Mouse (Mus musculus) MEL (cell line): ENCODE results near the gene Enc1. TPM values are rescaled to one million over a fixed set of nuclear protein-coding genes. Genes with fewer than 3 reads are reported as not detected.

Experiments used
- DNase-seq: peaks from one replicate; pipeline ENCODE4 v3.0.0; 2011; ENCODE audit warnings: low read depth, low spot score
- H3K27ac ChIP-seq: 2 replicates; pipeline ENCODE4 v1.5.1; 2012; ENCODE audit warnings: low read depth, mild to moderate bottlenecking, control low read depth, low read length, moderate library complexity; ENCODE audit not compliant: control insufficient read depth
- H3K27me3 ChIP-seq, 2 experiments: fragments of 150-350 bp in 1 of 2; sonication (generic) in 1 of 2; 2 replicates each; pipeline ENCODE4 v1.6.1; 2012; ENCODE audit warnings: low read length in 2 of 2, mild to moderate bottlenecking in 2 of 2, improper control_type of control experiment in 1 of 2, moderate library complexity in 1 of 2; ENCODE audit not compliant: insufficient read depth in 2 of 2, control insufficient read depth in 1 of 2
- H3K36me3 ChIP-seq, 2 experiments: 2 replicates each; pipeline ENCODE4 v1.6.1; 2012 to 2014; ENCODE audit warnings: low read length in 2 of 2, improper control_type of control experiment in 1 of 2, inconsistent platforms in 1 of 2, mild to moderate bottlenecking in 1 of 2; ENCODE audit not compliant: insufficient read depth in 2 of 2, control insufficient read depth in 1 of 2
- H3K4me1 ChIP-seq, 2 experiments: fragments of 150-350 bp in 1 of 2; sonication (generic) in 1 of 2; 2 replicates each; pipeline ENCODE4 v1.6.1; 2012; ENCODE audit warnings: low read length in 2 of 2, improper control_type of control experiment in 1 of 2, mild to moderate bottlenecking in 1 of 2; ENCODE audit not compliant: insufficient read depth in 2 of 2, control insufficient read depth in 1 of 2
- H3K4me3 ChIP-seq, 2 experiments: fragments of 150-350 bp in 1 of 2; sonication (generic) in 1 of 2; 2 replicates each; pipeline ENCODE4 v1.5.1; 2012; ENCODE audit warnings: low read depth in 2 of 2, low read length in 2 of 2, mild to moderate bottlenecking in 2 of 2, moderate library complexity in 2 of 2, control low read depth in 1 of 2, improper control_type of control experiment in 1 of 2; ENCODE audit not compliant: control insufficient read depth in 1 of 2, insufficient read depth in 1 of 2
- H3K79me2 ChIP-seq: 2 replicates; pipeline ENCODE4 v1.6.1; 2012; ENCODE audit warnings: mild to moderate bottlenecking, low read length, moderate library complexity; ENCODE audit not compliant: control insufficient read depth, poor library complexity, insufficient read depth
- H3K9ac ChIP-seq: 2 replicates; pipeline ENCODE4 v1.6.1; 2012; ENCODE audit warnings: low read depth, mild to moderate bottlenecking, control low read depth, low read length, moderate library complexity; ENCODE audit not compliant: control insufficient read depth, poor library complexity, severe bottlenecking
- H3K9me3 ChIP-seq: fragments of 150-350 bp; sonication (generic); replicated peaks from 2 replicates; pipeline ENCODE4 v1.6.1; 2012; ENCODE audit warnings: mild to moderate bottlenecking, low read length, improper control_type of control experiment, moderate library complexity; ENCODE audit not compliant: insufficient read depth
- CHD2 ChIP-seq: IDR thresholded peaks from 2 replicates; pipeline ENCODE4 v1.6.1; 2011; ENCODE audit warnings: low read length, improper control_type of control experiment
- CTCF ChIP-seq, 3 experiments: IDR thresholded peaks in 2 of 3; conservative IDR thresholded peaks in 1 of 3; 2 replicates each; pipeline ENCODE4 v1.5.1; 2011 to 2012; ENCODE audit warnings: low read length in 3 of 3, low read depth in 2 of 3, mild to moderate bottlenecking in 2 of 3, improper control_type of control experiment in 1 of 3, inconsistent platforms in 1 of 3, mixed read lengths in 1 of 3, moderate library complexity in 1 of 3; ENCODE audit not compliant: control insufficient read depth in 1 of 3, insufficient read depth in 1 of 3, poor library complexity in 1 of 3, severe bottlenecking in 1 of 3
- E2F4 ChIP-seq: IDR thresholded peaks from 2 replicates; pipeline ENCODE4 v1.6.1; 2011; ENCODE audit warnings: low read depth, low read length, improper control_type of control experiment, borderline replicate concordance
- EP300 ChIP-seq, 2 experiments: IDR thresholded peaks; 2 replicates each; pipeline ENCODE4 v1.6.1; 2011; ENCODE audit warnings: improper control_type of control experiment in 2 of 2, low read length in 2 of 2, low read depth in 1 of 2, mild to moderate bottlenecking in 1 of 2
- GABPA ChIP-seq: IDR thresholded peaks from 2 replicates; pipeline ENCODE4 v1.6.1; 2012; ENCODE audit warnings: low read depth, mild to moderate bottlenecking, inconsistent platforms, low read length, improper control_type of control experiment, moderate library complexity
- JUND ChIP-seq: IDR thresholded peaks from 2 replicates; pipeline ENCODE4 v1.6.1; 2011; ENCODE audit warnings: low read depth, mild to moderate bottlenecking, improper control_type of control experiment, low read length
- KAT2A ChIP-seq: conservative IDR thresholded peaks from 2 replicates; pipeline ENCODE4 v1.6.1; 2012; ENCODE audit warnings: low read depth, low read length, improper control_type of control experiment, inconsistent platforms
- MAFK ChIP-seq: IDR thresholded peaks from 2 replicates; pipeline ENCODE4 v1.6.1; 2011; ENCODE audit warnings: low read depth, mild to moderate bottlenecking, low read length, improper control_type of control experiment, borderline replicate concordance
- MAZ ChIP-seq: IDR thresholded peaks from 2 replicates; pipeline ENCODE4 v1.6.1; 2012; ENCODE audit warnings: low read depth, mild to moderate bottlenecking, inconsistent platforms, low read length, improper control_type of control experiment
- MXI1 ChIP-seq: IDR thresholded peaks from 2 replicates; pipeline ENCODE4 v1.6.1; 2011; ENCODE audit warnings: mild to moderate bottlenecking, low read depth, low read length, improper control_type of control experiment
- MYB ChIP-seq: IDR thresholded peaks from 2 replicates; pipeline ENCODE4 v1.6.1; 2011; ENCODE audit warnings: mild to moderate bottlenecking, low read depth, low read length, improper control_type of control experiment
- MYC ChIP-seq: IDR thresholded peaks from 2 replicates; pipeline ENCODE4 v1.6.1; 2011; ENCODE audit warnings: low read depth, mild to moderate bottlenecking, low read length, improper control_type of control experiment, moderate library complexity
- SMC3 ChIP-seq: IDR thresholded peaks from 2 replicates; pipeline ENCODE4 v1.6.1; 2011; ENCODE audit warnings: low read depth, low read length, improper control_type of control experiment
- TCF12 ChIP-seq: IDR thresholded peaks from 2 replicates; pipeline ENCODE4 v1.6.1; 2014; ENCODE audit warnings: low read depth, mild to moderate bottlenecking, inconsistent platforms, low read length, improper control_type of control experiment, moderate library complexity
- UBTF ChIP-seq: IDR thresholded peaks from 2 replicates; pipeline ENCODE4 v1.6.1; 2012; ENCODE audit warnings: low read depth, mild to moderate bottlenecking, inconsistent platforms, low read length, improper control_type of control experiment, moderate library complexity, borderline replicate concordance; ENCODE audit not compliant: insufficient read depth
- ZMIZ1 ChIP-seq: IDR thresholded peaks from 2 replicates; pipeline ENCODE4 v1.6.1; 2012; ENCODE audit warnings: low read depth, mild to moderate bottlenecking, inconsistent platforms, low read length, improper control_type of control experiment, moderate library complexity
- polyA plus RNA-seq, 2 experiments: library from polyadenylated mRNA; stranded (reverse) in 1 of 2; unstranded in 1 of 2; fragments of >175 nt in 1 of 2; fragments of >200 nt in 1 of 2; gene quantifications; 2 replicates each; pipeline versions ENCODE4 v1.2.1 to v1.2.4; 2012; ENCODE audit warnings: low replicate concordance in 2 of 2, low read depth in 1 of 2; ENCODE audit not compliant: insufficient read length in 2 of 2, insufficient read depth in 1 of 2, missing spikeins in 1 of 2
- total RNA-seq: library from RNA; depleted of rRNA; stranded (reverse); fragments of 300-350 nt; gene quantifications from 2 replicates; pipeline ENCODE4 v1.2.3, GENCODE M21; 2012

Enc1 gene
- total and polyA plus RNA-seq, 3 experiments = not detected

- DNase-seq = no peak
Measured at GRCm38 (mm10) chr13:97201076-97201475, 39.8 kb upstream of the Enc1 start.

GRCm38 (mm10) chr13:97201896-97202295 lies 39.0 kb upstream of the Enc1 start:
- H3K9ac ChIP-seq = no peak overlapping the region
- no peak for TF ChIP-seq KAT2A
- TF ChIP-seq JUND = no peak
- TF ChIP-seq MYC = no peak
- TF ChIP-seq MAZ = no peak
- no peak for TF ChIP-seq ZMIZ1
- TF ChIP-seq, all 39 proteins: peak for 0

More at GRCm38 (mm10) chr13:97201076-97201475, 39.8 kb upstream of the Enc1 start:
- Histone ChIP-seq H3K79me2 (no peaks in the 10 kb centered on the region), H3K9me3 (no peaks in the 10 kb centered on the region), H3K27me3 (no peaks in the 10 kb centered on the region), H3K4me1 (peaks cover 0 to 15% of the 10 kb centered on the region in 2 experiments; a peak in 2 of 4 replicates), H3K9ac (no peak overlapping the region), H3K27ac (no peak overlapping the region), H3K4me3 (no peak overlapping the region), H3K36me3 (peaks cover 0 to 5% of the 10 kb centered on the region in 2 experiments; a peak in 2 of 4 replicates)
- TF ChIP-seq MXI1 (no peak), UBTF (no peak), E2F4 (no peak), MAFK (no peak), GABPA (no peak), EP300 (IDR thresholded peaks at IDR 0.05; ENCODE audit: low read depth in 1 of 2, low read length in 2 of 2) (no peak), CTCF (IDR thresholded peaks at IDR 0.05 in 2 of 3, conservative IDR thresholded peaks at IDR 0.05 in 1 of 3; ENCODE audit: control insufficient read depth in 1 of 3, insufficient read depth in 1 of 3, low read depth in 2 of 3, low read length in 3 of 3, poor library complexity in 1 of 3, severe bottlenecking in 1 of 3) (no peak), MYB (no peak), CHD2 (no peak), SMC3 (no peak), TCF12 (no peak)

More at GRCm38 (mm10) chr13:97201896-97202295, 39.0 kb upstream of the Enc1 start:
- DNase-seq = no peak
- H3K36me3 ChIP-seq = peaks cover 0 to 5% of the 10 kb centered on the region in 2 experiments; a peak in 2 of 4 replicates
- no peak overlapping the region for H3K27ac ChIP-seq
- H3K79me2 ChIP-seq = no peaks in the 10 kb centered on the region
- no peaks in the 10 kb centered on the region for H3K9me3 ChIP-seq
- H3K4me1 ChIP-seq = peaks cover 0 to 21% of the 10 kb centered on the region in 2 experiments; a peak in 3 of 4 replicates
- H3K27me3 ChIP-seq = no peaks in the 10 kb centered on the region
- no peak overlapping the region for H3K4me3 ChIP-seq
